Mouse (Mus musculus) cerebellum, postnatal 36 days (tissue): Measurements from ENCODE around the gene Nxpe2.
A peak's percentile ranks its signal among the peaks of the same experiment; 100 is the strongest.

Source experiments
- DNase-seq, 2 experiments: peaks; one replicate each; pipeline ENCODE4 v3.0.0; 2021 to 2022; ENCODE audit warnings: mixed read lengths in 2 of 2

Nxpe2 gene

DNA sequence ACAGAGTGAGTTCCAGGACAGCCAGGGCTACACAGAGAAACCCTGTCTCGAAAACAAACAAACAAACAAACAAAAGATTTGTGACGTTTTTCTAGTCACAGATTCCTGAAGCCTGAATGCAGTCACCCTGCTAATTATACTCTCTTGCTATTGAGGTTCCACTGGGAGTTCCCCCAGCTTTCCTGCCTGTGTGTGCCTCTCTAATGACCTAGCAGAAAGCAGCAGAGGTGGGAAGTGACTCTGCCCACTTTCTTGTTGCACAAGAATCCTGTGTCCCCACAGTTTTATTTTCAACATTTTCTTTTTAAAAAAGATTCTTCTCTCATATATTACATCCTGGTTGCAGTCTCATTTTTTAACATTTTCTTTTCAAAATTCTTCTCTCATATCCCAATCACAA, 58.5 kb downstream of the Nxpe2 start:
- DNase-seq: no peak

DNA sequence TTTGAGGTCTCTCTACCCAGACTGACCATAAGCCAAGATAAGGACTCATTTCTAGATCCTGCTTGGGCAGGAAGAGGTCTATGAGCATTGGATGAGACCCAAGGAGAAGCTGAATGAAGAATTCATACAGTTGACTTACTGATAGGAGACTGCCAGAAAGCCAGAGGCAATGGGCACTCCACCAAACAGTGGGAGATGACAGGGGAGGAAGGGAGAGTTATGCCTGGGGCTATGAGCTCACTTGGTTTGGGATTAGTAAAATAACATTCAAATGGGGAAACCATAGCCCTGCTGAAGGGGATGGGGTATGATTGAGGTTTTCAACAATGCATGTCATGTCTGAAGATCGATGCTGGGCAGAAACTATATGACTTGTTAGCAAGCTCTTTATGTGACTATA, 63.0 kb downstream of the Nxpe2 start:
- no peak for DNase-seq

DNA sequence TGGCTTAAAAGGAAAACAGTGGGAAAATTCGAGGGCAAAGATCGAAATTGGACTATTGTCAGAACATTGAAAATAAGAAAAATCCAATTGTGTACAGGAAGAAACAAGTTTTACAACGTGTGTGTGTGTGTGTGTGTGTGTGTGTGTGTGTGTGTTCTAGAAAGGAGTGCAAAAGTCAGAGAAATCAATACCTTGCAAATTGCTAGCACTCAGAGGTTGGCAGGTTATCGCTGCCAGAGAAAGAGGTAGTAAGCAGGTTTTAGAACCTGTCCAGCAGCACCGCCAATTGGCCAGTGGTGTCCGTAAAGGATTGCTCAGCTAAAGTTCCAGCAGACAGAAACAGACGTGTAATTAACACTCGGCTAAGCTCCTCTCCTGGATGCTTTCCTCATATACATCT, 69.0 kb downstream of the Nxpe2 start:
- DNase-seq: no peak

DNA sequence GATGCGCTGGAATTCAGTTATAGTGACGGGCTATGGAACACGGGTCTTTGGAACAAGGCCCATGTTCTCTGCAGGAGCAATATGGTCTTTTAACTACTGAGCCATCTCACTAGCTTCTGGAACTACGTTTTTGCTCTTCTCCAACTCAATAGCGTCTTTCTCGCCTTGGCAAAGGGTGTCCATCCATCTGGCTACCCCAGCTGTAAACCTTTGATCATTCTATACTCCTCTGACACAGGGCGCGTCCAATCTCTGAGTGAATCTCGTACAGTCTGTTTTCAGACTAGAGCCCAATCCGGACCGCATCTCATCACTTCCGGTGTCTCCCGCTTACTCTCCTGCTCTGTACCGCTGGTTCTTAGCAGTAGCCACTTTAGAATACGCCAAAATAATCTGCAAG, 76.4 kb downstream of the Nxpe2 start:
- peak in 1 of 2 experiments; percentile 7 for DNase-seq
